Mouse (Mus musculus) left cerebral cortex, postnatal 25 days (tissue): ENCODE results near the gene Kcnj11. TPM values are rescaled to one million over a fixed set of nuclear protein-coding genes. Genes with fewer than 3 reads are reported as not detected.

ENCODE experiments used
- DNase-seq, 2 experiments: peaks; one replicate each; pipeline ENCODE4 v3.0.0; 2022; ENCODE audit warnings: low spot score in 2 of 2, mixed read lengths in 1 of 2
- intact Hi-C: fragments of 180-260 bp; cut with DNase I; formaldehyde crosslinking; loops from one replicate; pipeline ENCODE4 v1.15.1; 2025
- total RNA-seq, 2 experiments: library from RNA; stranded (reverse); gene quantifications; 2 replicates each; pipeline ENCODE4 v1.2.3; 2021

The Kcnj11 gene
- total RNA-seq, 2 experiments from 2014 or later, result 32.4 to 36.1 TPM

- intact Hi-C loops, result no loop called here
- DNase-seq, result peak in 1 of 2 experiments; percentile 35
Observed at GRCm38 (mm10) chr7:46110079-46110478, 9.5 kb upstream of the Kcnj11 start.

GRCm38 (mm10) chr7:46105484-46105883, 4.9 kb upstream of the Kcnj11 start:
- intact Hi-C loops, result no loop called here
- no peak for DNase-seq

- intact Hi-C loops, result loop anchor here (5.0 kb wide), 1 partner anchor 33 kb away; no protein-coding TSS in a partner anchor
- no peak for DNase-seq
Observed at GRCm38 (mm10) chr7:46104256-46104915, 3.8 kb upstream of the Kcnj11 start.

GRCm38 (mm10) chr7:46103771-46104170, 3.2 kb upstream of the Kcnj11 start:
- intact Hi-C loops, result loop anchor here (5.0 kb wide), 1 partner anchor 34 kb away; no protein-coding TSS in a partner anchor
- no peak for DNase-seq

GRCm38 (mm10) chr7:46103075-46103591, 2.6 kb upstream of the Kcnj11 start:
- peak; percentile 55 to 91 for DNase-seq
- intact Hi-C loops, result loop anchor here (5.0 kb wide), 1 partner anchor 34 kb away; no protein-coding TSS in a partner anchor

- no peak for DNase-seq
- intact Hi-C loops, result loop anchor here (5.0 to 10.0 kb wide), 3 partner anchors 38 to 505 kb away; partner anchors contain the start of gene Myod1
Observed at GRCm38 (mm10) chr7:46099682-46100081, 882 bp downstream of the Kcnj11 start.

GRCm38 (mm10) chr7:46098919-46099286, 1.7 kb downstream of the Kcnj11 start:
- intact Hi-C loops, result loop anchor here (1.0 to 10.0 kb wide), 3 partner anchors 82 to 506 kb away; partner anchors contain the start of gene Myod1
- DNase-seq, result peak in 1 of 2 experiments; percentile 18

- intact Hi-C loops, result loop anchor here (1.0 to 10.0 kb wide), 3 partner anchors 83 to 506 kb away; partner anchors contain the start of gene Myod1
- peak; percentile 21 to 79 for DNase-seq
Observed at GRCm38 (mm10) chr7:46098221-46098918, 2.2 kb downstream of the Kcnj11 start.

- intact Hi-C loops, result loop anchor here (10.0 kb wide), 2 partner anchors 277 to 507 kb away; partner anchors contain the start of gene Myod1
- no peak for DNase-seq
Observed at GRCm38 (mm10) chr7:46097319-46097783, 3.2 kb downstream of the Kcnj11 start.

GRCm38 (mm10) chr7:46096136-46096535, 4.4 kb downstream of the Kcnj11 start:
- peak; percentile 73 to 82 for DNase-seq
- intact Hi-C loops, result loop anchor here (1.0 to 10.0 kb wide), 4 partner anchors 108 to 509 kb away; partner anchors contain the start of gene Myod1

- DNase-seq, result no peak
- intact Hi-C loops, result loop anchor here (10.0 kb wide), 2 partner anchors 282 to 512 kb away; partner anchors contain the start of gene Myod1
Observed at GRCm38 (mm10) chr7:46092803-46093202, 7.8 kb downstream of the Kcnj11 start.

GRCm38 (mm10) chr7:46088241-46088640, 12.3 kb downstream of the Kcnj11 start:
- no peak for DNase-seq
- intact Hi-C loops, result no loop called here

GRCm38 (mm10) chr7:46086378-46086777, 14.2 kb downstream of the Kcnj11 start:
- no peak for DNase-seq
- intact Hi-C loops, result no loop called here

GRCm38 (mm10) chr7:46084839-46085513, 15.6 kb downstream of the Kcnj11 start:
- DNase-seq, result no peak
- intact Hi-C loops, result no loop called here

- intact Hi-C loops, result no loop called here
- no peak for DNase-seq
Observed at GRCm38 (mm10) chr7:46084024-46084423, 16.5 kb downstream of the Kcnj11 start.

- DNase-seq, result no peak
- intact Hi-C loops, result no loop called here
Observed at GRCm38 (mm10) chr7:46077675-46078074, 22.9 kb downstream of the Kcnj11 start.

- intact Hi-C loops, result no loop called here
Observed at GRCm38 (mm10) chr7:46076844-46077243, 23.7 kb downstream of the Kcnj11 start.

GRCm38 (mm10) chr7:46068831-46069230, 31.7 kb downstream of the Kcnj11 start:
- intact Hi-C loops, result no loop called here
- no peak for DNase-seq

More at GRCm38 (mm10) chr7:46076844-46077243, 23.7 kb downstream of the Kcnj11 start:
- DNase-seq, result no peak

- intact Hi-C loops, result no loop called here
Observed at GRCm38 (mm10) chr7:46063296-46063695, 37.3 kb downstream of the Kcnj11 start.

More at GRCm38 (mm10) chr7:46063296-46063695, 37.3 kb downstream of the Kcnj11 start:
- DNase-seq, result no peak
